Mouse (Mus musculus): ENCODE results near the gene Tmem151a.

Tmem151a gene

DNA sequence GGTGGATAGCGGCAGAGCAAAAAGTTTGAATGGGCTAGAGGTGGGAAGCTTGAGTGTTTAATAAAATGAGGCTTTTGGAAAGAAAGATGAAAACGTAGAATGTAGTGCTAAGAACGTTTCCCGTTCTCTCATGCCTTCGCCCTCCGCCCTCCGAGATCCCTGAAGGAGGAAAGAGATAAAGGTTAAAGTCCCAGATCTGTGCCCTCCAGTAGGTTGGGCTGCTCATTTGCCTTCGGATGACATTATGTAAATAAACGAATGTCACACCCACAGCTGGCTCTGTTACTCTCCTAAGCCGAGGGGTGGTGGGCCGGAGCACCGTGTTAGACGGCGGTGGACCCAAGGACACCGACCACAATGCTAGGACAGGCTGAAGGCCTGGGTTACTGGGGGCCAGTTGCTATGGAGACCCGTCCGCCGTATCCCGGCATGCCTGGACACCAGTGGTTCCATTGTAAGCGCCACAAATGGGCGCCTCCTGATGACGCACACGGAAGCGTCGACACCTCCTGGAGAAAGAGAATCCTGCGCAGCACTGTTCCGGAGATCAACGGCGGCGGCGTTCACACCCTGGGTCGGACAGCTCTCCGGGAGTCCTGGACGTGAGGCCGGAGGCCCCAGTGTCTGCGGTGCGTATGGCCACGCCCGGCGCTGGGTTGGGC is 44.3 kb downstream of the Tmem151a start, which contains the start of gene Brms1:
Gene Brms1 (plus strand): TSS at position 493 of the 662 bp plus-strand sequence.
- peak; percentile 76 to 82 for DNase-seq

GRCm38 (mm10) chr19:5039301-5040114 is 45.8 kb downstream of the Tmem151a start:
- no peak for DNase-seq

GRCm38 (mm10) chr19:5038709-5039156 is 46.6 kb downstream of the Tmem151a start, which contains the start of the genes B4gat1 and AC124502.3:
TSS of gene B4gat1 (plus strand) at chr19:5038826.
TSS of gene AC124502.3 (plus strand) at chr19:5038891.
- peak; percentile 78 to 82 for DNase-seq

DNA sequence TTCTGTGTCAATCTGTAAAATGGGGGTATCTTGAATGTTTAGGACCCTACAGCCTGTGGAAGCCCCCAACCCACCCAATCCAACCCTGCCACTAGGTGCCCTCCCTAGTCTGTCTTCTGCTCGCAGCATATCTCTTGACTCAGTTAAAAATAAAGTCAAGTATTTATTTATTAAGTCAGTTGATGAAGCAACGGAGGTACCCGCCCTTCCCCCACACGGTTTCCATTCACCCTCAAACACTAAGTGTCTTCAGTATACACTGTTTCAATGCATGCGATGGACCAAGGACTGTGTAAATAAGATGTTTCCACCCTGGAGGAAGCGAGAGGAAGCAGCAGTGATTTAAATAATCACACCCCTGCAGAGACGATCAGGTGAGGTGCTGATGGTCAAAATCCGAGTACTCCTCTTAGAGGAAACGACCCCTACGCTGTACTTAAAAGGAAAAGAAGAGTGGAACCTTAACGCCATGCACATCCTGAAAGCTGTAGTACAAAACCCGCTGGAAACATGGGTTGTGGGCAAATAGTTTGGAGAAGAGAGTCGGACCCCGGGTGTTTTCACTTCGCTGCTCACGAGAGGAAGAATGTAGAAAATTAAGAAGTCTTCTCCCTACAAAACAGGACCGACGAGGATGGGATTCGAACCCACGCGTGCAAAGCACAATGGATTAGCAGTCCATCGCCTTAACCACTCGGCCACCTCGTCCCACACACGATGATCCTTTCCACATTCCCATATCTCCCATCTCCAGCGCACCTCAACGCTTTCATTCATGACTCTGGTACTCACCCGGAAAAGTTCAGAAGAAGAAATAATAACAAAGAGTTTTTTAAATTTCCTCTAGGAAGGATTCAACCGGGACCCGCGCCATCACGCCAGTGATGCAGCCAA is 47.4 kb downstream of the Tmem151a start:
- peak; percentile 25 to 39 for DNase-seq

DNA sequence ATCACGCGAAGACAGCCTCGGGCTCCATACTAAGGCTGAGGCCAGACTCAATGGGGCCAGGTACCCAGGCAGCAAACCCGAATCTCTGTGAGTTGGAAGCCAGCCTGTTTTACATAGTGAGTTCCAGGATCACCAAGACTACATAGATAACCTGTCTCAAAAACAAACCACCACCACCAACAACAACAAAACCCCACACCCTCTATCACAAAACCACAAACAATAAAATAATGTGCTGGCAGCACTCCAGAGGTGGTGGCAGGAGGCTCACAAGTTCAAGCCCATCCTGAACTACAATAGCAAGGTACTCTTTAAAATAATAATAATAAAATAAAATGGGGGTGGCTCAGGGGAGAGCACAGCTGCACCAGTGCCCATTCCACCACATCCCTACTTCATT is 48.8 kb downstream of the Tmem151a start:
- DNase-seq, result no peak

- DNase-seq, result no peak
These were observed 52.6 kb downstream of the Tmem151a start for GRCm38 (mm10) chr19:5032686-5033085.

DNA sequence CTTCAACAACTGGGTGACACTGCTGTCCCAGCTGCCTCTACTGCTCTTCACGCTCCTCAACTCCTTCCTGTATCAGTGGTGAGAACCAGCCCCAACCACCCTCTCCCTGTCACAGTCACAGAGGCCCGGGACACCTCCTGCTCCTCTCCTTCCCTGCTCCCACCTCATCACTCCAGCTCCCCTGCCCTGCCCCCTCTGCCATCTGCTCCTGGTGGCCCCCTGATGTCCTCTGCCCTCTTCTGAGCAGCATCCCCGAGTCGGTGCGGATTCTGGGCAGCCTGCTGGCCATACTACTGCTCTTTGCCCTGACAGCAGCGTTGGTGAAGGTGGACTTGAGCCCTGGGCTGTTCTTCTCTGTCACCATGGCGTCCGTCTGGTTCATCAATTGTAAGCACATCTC is 59.2 kb downstream of the Tmem151a start:
- DNase-seq, result no peak

DNA sequence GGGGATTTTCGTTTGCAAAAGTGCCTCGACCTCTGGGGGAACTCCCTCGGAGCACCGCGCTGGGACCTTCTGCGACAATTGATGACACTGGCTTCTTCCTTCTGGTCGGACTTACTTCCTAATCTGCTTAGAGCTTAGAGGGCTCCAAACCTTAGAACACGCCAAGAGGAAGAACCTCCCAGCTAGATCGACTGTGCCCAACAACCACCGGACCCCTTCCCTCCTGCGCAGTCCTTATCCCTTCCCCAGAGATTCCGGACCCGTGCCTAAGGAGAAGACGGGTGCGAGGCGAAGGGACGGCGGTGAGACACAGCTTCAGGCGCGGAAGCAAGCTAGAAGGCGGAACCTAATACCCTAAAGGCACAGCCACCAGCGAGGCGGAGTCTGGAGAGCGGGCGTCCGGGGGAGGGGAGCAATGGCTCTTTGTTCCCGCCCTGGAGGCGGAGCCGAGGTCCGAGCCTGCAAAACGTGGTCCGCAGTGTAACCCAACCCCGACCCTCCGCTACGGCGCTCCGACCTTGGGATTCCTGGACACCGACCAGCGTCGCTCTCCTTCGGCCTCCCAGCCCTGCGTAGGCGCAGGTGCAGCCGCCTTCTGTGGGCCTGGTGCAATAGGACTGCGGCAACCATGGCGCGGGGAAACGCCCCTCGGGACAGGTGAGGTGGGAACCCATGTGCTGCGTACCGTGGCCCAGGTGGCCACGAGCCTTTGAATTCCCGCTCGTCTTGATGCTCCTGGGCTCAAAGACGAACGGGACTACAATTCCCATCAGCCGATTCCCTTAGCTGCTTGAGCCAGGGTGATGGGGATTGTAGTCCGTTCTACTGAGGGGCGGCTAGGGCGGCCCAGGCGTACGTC is 61.5 kb downstream of the Tmem151a start, which contains the start of gene Slc29a2:
Gene Slc29a2 (plus strand): TSS at position 240 of the 859 bp plus-strand sequence.
- DNase-seq, result peak; percentile 87 to 92

- DNase-seq, result no peak
These were observed 63.9 kb downstream of the Tmem151a start for GRCm38 (mm10) chr19:5021416-5021815.

Measured in spleen, adult 18-20 months (tissue).